28 mouse cellular contexts compared by ENCODE assay signal in the genomic region with DNA sequence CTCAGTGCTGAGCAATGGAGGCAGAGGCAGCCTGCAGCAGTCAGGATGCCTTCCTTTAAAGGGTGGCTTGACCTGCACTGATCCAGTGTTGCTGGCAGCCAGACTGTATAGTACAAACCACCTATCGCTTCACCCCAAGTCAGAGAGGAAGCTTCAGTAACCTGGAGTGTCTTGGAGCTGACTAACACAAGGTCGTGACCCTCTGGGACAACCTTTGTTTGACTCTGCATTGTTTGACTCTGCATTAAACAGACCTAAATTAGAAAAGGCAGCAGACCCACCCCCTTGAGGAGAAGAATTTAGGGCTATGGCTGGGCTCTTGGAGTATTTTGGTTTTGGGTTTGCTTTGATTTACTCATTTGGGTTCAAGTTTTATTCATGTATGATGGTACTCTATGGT.
DNase-seq lines count a peak whose midpoint lies in the region; ATAC-seq lines count a peak whose summit lies in the region.
"Had no signal": no experiment of that assay in that cellular context is flagged by ENCODE, and none has a peak within 500 bp of the region (broad histone marks: within the 10 kb centered on the region; RNA-seq: fewer than 3 reads in every experiment).

No protein-coding gene starts in this region.

- no peak overlapping the region for H3K27ac ChIP-seq in hindbrain, embryonic 15.5 days (replicated peaks)
- H3K27ac ChIP-seq in hindbrain, embryonic 13.5 days, result no peak overlapping the region
- no peak overlapping the region for H3K27ac ChIP-seq in hindbrain, embryonic 11.5 days (ENCODE audit: low read depth, low read length)
- H3K27ac ChIP-seq: embryonic facial prominence, embryonic 10.5 days; embryonic facial prominence, embryonic 13.5 days; gastrocnemius, adult 2 months; heart, adult 2 months; heart, embryonic 10.5 days; heart, embryonic 13.5 days; hindbrain, embryonic 10.5 days; intestine, embryonic 15.5 days had no signal

- ATAC-seq in hindbrain, embryonic 15.5 days (ENCODE audit: low FRiP score, low read depth), result 0 out of 2 replicates have a peak, but pooled peaks have one; percentile 23
- ATAC-seq in hindbrain, embryonic 13.5 days (ENCODE audit: low FRiP score), result no peak
- 0 out of 2 replicates have a peak, but pooled peaks have one; percentile 3 for ATAC-seq in granulocyte monocyte progenitor cell, adult 5-6 weeks (replicated peaks; ENCODE audit: poor library complexity, severe bottlenecking)
- ATAC-seq in hindbrain, embryonic 11.5 days (ENCODE audit: low FRiP score), result no peak
- ATAC-seq: CD4-positive, CD25-positive, alpha-beta regulatory T cell, adult 4 months; forebrain, embryonic 14.5 days; forebrain, postnatal 0 days; hindbrain, embryonic 16.5 days; intestine, embryonic 15.5 days had no signal

- H3K27me3 ChIP-seq in hindbrain, embryonic 15.5 days, result no peaks in the 10 kb centered on the region
- H3K27me3 ChIP-seq in hindbrain, embryonic 13.5 days, result no peaks in the 10 kb centered on the region
- no peaks in the 10 kb centered on the region for H3K27me3 ChIP-seq in hindbrain, embryonic 11.5 days (ENCODE audit: control insufficient read depth, insufficient read depth, low read length)
- H3K27me3 ChIP-seq: intestine, embryonic 15.5 days had no signal

- H3K4me3 ChIP-seq in hindbrain, embryonic 15.5 days, result no peak overlapping the region
- no peak overlapping the region for H3K4me3 ChIP-seq in hindbrain, embryonic 13.5 days
- H3K4me3 ChIP-seq in hindbrain, embryonic 11.5 days (ENCODE audit: low read depth, low read length), result no peak overlapping the region
- H3K4me3 ChIP-seq: embryonic facial prominence, embryonic 10.5 days; embryonic facial prominence, embryonic 13.5 days; erythroblast, embryonic 14.5 days; gastrocnemius, adult 2 months; heart, adult 2 months; heart, embryonic 10.5 days; heart, embryonic 13.5 days; hindbrain, embryonic 10.5 days; intestine, embryonic 15.5 days had no signal

- 0 out of 2 replicates have a peak, but pooled peaks cover 5% of the 10 kb centered on the region for H3K4me1 ChIP-seq in hindbrain, embryonic 15.5 days (replicated peaks)
- 0 out of 2 replicates have a peak, but pooled peaks cover 6% of the 10 kb centered on the region for H3K4me1 ChIP-seq in hindbrain, embryonic 13.5 days (replicated peaks)
- no peaks in the 10 kb centered on the region for H3K4me1 ChIP-seq in hindbrain, embryonic 11.5 days (replicated peaks; ENCODE audit: control insufficient read depth, insufficient read depth, low read length)
- H3K4me1 ChIP-seq: embryonic facial prominence, embryonic 13.5 days had no signal

- H3K4me2 ChIP-seq in hindbrain, embryonic 15.5 days, result no peak overlapping the region
- H3K4me2 ChIP-seq in hindbrain, embryonic 13.5 days, result no peak overlapping the region
- no peak overlapping the region for H3K4me2 ChIP-seq in hindbrain, embryonic 11.5 days (replicated peaks; ENCODE audit: low read depth, low read length)
- H3K4me2 ChIP-seq: embryonic facial prominence, embryonic 13.5 days; heart, embryonic 13.5 days; intestine, embryonic 15.5 days had no signal

- intact Hi-C loops in gastrocnemius, postnatal 14 days (cut with DNase I; ENCODE audit: low total_unique reads), result loop anchor here (10.0 kb wide), 1 partner anchor 115 kb away; a partner anchor contains a TSS

- DNase-seq in R1 (ENCODE audit: low read depth, low spot score), result peak; percentile 67
- DNase-seq in gastrocnemius, postnatal 14 days, result no peak
- no peak for DNase-seq in hindbrain, embryonic 11.5 days (ENCODE audit: low spot score)
- DNase-seq: adrenal gland, adult 2 months; adrenal gland, postnatal 14 days; cerebellum, adult 11-12 months; cerebellum, adult 8-10 months; cerebellum, postnatal 10 days; cerebellum, postnatal 36 days; embryo, embryonic 11 days; forebrain, postnatal 0 days; gastrocnemius, adult 2 months; gastrocnemius, postnatal 25 days; heart, adult 2 months; kidney, adult 11 months had no signal

- 50% methylated on average over 2 of the region's 2 CpGs for WGBS in hindbrain, embryonic 15.5 days
- 45% methylated on average over 2 of the region's 2 CpGs for WGBS in hindbrain, embryonic 13.5 days
- 45% methylated on average over 2 of the region's 2 CpGs for WGBS in hindbrain, embryonic 11.5 days

- H3K36me3 ChIP-seq in hindbrain, embryonic 15.5 days, result no peaks in the 10 kb centered on the region
- no peaks in the 10 kb centered on the region for H3K36me3 ChIP-seq in hindbrain, embryonic 13.5 days
- H3K36me3 ChIP-seq in hindbrain, embryonic 11.5 days (ENCODE audit: control insufficient read depth, insufficient read depth, low read length), result no peaks in the 10 kb centered on the region
- H3K36me3 ChIP-seq: embryonic facial prominence, embryonic 10.5 days; heart, embryonic 10.5 days; heart, embryonic 13.5 days; hindbrain, embryonic 10.5 days; intestine, embryonic 15.5 days had no signal

- H3K9ac ChIP-seq in hindbrain, embryonic 15.5 days, result no peak overlapping the region
- H3K9ac ChIP-seq in hindbrain, embryonic 13.5 days, result no peak overlapping the region
- H3K9ac ChIP-seq in hindbrain, embryonic 11.5 days (ENCODE audit: low read depth, low read length), result no peak overlapping the region
- H3K9ac ChIP-seq: embryonic facial prominence, embryonic 13.5 days; forebrain, postnatal 0 days; heart, embryonic 13.5 days; intestine, embryonic 15.5 days had no signal

- H3K9me3 ChIP-seq in hindbrain, embryonic 15.5 days, result no peaks in the 10 kb centered on the region
- H3K9me3 ChIP-seq in hindbrain, embryonic 13.5 days, result no peaks in the 10 kb centered on the region
- no peaks in the 10 kb centered on the region for H3K9me3 ChIP-seq in hindbrain, embryonic 11.5 days (ENCODE audit: control insufficient read depth, low read length)
- H3K9me3 ChIP-seq: embryonic facial prominence, embryonic 10.5 days; embryonic facial prominence, embryonic 13.5 days; heart, embryonic 10.5 days; heart, embryonic 13.5 days; hindbrain, embryonic 10.5 days; intestine, embryonic 15.5 days had no signal

Comparison
In these comparisons a context has a peak if more than half of its experiments do, and no peak if none do; other contexts are left out.
1. ATAC-seq: peak in hindbrain, embryonic 15.5 days (single experiment) and granulocyte monocyte progenitor cell, adult 5-6 weeks (single experiment); none in hindbrain, embryonic 13.5 days (single experiment) and hindbrain, embryonic 11.5 days (single experiment).